Mouse (Mus musculus) intestine, postnatal 0 days (tissue): ENCODE measurements around the gene Taf13. TPM values are rescaled to one million over a fixed set of nuclear protein-coding genes. Genes with fewer than 3 reads are reported as not detected.

ENCODE experiments used
- ATAC-seq: fragments of 200-750 bp; cut with Nextera tagmentation; 2 replicates; pipeline ENCODE4 v1.8.0; 2017; ENCODE audit warnings: mild to moderate bottlenecking, moderate TSS enrichment, moderate library complexity
- H3K27ac ChIP-seq: fragments of 300-500 bp; sonication (generic); 2 replicates; pipeline ENCODE4 v1.5.1; 2014; ENCODE audit warnings: mild to moderate bottlenecking, low read depth, low read length, moderate library complexity
- H3K27me3 ChIP-seq: fragments of 300-500 bp; sonication (generic); replicated peaks from 2 replicates; pipeline ENCODE4 v1.6.1; 2014; ENCODE audit warnings: low read length, mixed read lengths; ENCODE audit not compliant: control insufficient read depth, insufficient read depth
- H3K36me3 ChIP-seq: fragments of 300-500 bp; sonication (generic); 2 replicates; pipeline ENCODE4 v1.6.1; 2014; ENCODE audit warnings: mild to moderate bottlenecking, moderate library complexity; ENCODE audit not compliant: control insufficient read depth, insufficient read depth
- H3K4me1 ChIP-seq: fragments of 300-500 bp; sonication (generic); replicated peaks from 2 replicates; pipeline ENCODE4 v1.6.1; 2014; ENCODE audit warnings: antibody characterized with exemption, low read length, mixed read lengths; ENCODE audit not compliant: control insufficient read depth, insufficient read depth
- H3K4me2 ChIP-seq: fragments of 300-500 bp; sonication (generic); replicated peaks from 2 replicates; pipeline ENCODE4 v1.6.1; 2014; ENCODE audit warnings: low read depth, mild to moderate bottlenecking, moderate library complexity
- H3K4me3 ChIP-seq: fragments of 300-500 bp; sonication (generic); 2 replicates; pipeline ENCODE4 v1.5.1; 2014; ENCODE audit warnings: low read depth, low read length
- H3K9ac ChIP-seq: fragments of 300-500 bp; sonication (generic); 2 replicates; pipeline ENCODE4 v1.6.1; 2014; ENCODE audit warnings: mild to moderate bottlenecking, low read depth, low read length
- H3K9me3 ChIP-seq: fragments of 300-500 bp; sonication (generic); 2 replicates; pipeline ENCODE4 v1.6.1; 2016; ENCODE audit warnings: mixed run types; ENCODE audit not compliant: control insufficient read depth
- CTCF ChIP-seq: sonication (generic); IDR thresholded peaks from 2 replicates; pipeline ENCODE4 v1.5.1; 2016; ENCODE audit warnings: low read depth, mild to moderate bottlenecking, control low read depth, antibody characterized with exemption, moderate library complexity
- WGBS: fragments of 180-500 bp; shearing (Covaris S2); extraction: QIAGEN DNeasy Blood & Tissue Kit; methylation state at CpG from one replicate; pipeline ENCODE4 v1.1.7; 2014; 5-methylcytosine and 5-hydroxymethylcytosine counted together
- polyA plus RNA-seq: library from polyadenylated mRNA; unstranded; fragments of >200 nt; fragmentation: Nextera tagmentation; extraction: Ambion mirVana; gene quantifications from 2 replicates; pipeline ENCODE4 v1.2.1, GENCODE M21; 2015

The Taf13 gene
- polyA plus RNA-seq = 29.9 and 30.4 TPM in 2 replicates

DNA sequence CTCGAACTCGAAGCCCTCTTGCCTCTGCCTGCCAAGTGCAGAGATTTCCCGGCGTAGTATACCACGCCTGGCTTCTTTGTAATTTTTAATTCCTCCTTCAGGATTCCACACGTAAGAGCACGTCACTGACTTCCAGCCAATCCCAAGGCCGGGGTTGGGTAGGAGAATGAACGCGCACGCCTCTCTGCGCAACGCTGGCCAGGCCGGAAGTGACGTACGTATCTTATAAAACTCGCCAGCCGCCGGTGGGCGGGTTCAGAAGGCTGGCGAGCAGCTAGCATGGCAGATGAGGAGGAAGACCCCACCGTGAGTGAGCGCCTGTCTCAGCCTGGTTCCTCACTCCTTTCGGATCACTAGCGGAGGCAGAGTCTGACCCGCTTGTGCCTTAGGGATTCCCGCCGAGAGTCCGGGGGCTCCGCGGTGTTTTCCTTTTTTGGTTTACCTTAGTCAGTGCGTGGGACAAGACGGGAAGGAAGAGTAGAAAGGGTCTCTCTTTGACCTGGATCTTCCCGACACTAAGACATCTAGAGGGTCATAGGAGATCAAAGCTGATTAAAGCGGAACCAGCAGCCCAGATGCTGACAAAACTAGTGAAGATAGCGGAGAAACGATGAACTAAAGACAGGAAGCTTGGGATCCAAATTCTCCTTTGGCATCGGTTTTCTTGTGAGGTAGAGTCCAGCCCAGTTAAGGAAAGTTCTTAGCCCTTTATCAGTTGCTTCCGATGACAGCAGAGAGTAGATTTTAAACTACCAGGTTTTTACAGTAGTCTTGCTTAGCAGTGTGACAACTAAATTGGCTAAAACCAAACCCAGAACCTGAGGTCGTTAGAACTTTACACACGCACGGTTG, at the start of gene Taf13:
Gene Taf13, plus strand, starts transcription at position 256 of the 852 bp plus-strand sequence.
- ATAC-seq = peak; percentile 99
- Histone ChIP-seq H3K4me1 (no peaks in the 10 kb centered on the region), H3K36me3 (no peaks in the 10 kb centered on the region), H3K9ac (peak within 1 kb of the TSS; percentile 65), H3K4me2 (peak within 1 kb of the TSS; percentile 75), H3K27me3 (no peaks in the 10 kb centered on the region), H3K4me3 (peak within 1 kb of the TSS; percentile 66), H3K9me3 (no peaks in the 10 kb centered on the region), H3K27ac (no peak within 1 kb of the TSS)
- under 1% methylated on average over 42 of the region's 42 CpGs for WGBS
- TF ChIP-seq CTCF = no peak

DNA sequence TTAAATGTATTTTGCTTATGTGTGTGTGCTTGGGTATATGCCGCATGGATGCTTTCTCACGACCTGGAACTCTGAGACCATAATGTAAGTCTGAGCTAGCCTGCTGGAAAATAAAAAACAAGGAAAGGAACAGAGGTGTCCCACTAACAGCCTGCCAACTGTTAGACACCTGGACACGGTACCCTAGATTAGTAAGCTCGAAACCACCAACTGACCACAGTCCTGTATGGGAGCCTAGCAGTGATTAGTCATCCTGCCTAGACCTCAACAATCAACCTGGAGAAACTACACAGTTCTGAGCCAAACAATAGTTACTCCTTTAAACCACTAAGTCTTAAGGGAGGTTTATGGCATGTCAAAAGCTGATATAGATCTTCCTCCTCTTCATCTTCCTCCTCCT, 48.1 kb upstream of the Taf13 start:
- no peak overlapping the region for H3K4me3 ChIP-seq
- no peak for ATAC-seq
- no peaks in the 10 kb centered on the region for H3K4me1 ChIP-seq
- TF ChIP-seq CTCF = no peak
- no peaks in the 10 kb centered on the region for H3K27me3 ChIP-seq
- no peak overlapping the region for H3K9ac ChIP-seq
- no peaks in the 10 kb centered on the region for H3K36me3 ChIP-seq
- H3K4me2 ChIP-seq = no peak overlapping the region
- H3K9me3 ChIP-seq = no peaks in the 10 kb centered on the region
- H3K27ac ChIP-seq = no peak overlapping the region
- 87% methylated on average over 4 of the region's 4 CpGs for WGBS

DNA sequence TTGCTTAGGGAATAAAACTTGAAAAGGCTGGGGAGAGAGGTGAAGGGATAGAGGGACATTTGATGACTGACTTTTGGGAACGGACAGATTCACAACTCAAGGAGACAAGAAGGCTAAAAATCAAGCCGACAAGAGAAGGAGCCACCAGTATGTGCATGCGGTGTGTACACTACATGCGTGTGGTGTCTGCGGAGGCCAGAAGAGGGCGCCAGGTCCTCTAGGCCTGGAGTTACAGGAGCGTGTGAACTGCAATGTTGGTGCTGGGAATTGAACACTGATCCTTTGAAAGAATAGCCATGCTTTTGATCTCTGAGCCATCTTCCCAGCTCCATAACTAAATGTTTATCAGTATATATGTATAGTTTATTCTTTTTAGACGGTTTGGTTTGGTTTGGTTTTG, 43.0 kb upstream of the Taf13 start:
- 0 out of 2 replicates have a peak, but pooled peaks cover 5% of the 10 kb centered on the region for H3K4me1 ChIP-seq
- H3K4me3 ChIP-seq = no peak overlapping the region
- no peaks in the 10 kb centered on the region for H3K36me3 ChIP-seq
- H3K4me2 ChIP-seq = no peak overlapping the region
- no peak for TF ChIP-seq CTCF
- no peaks in the 10 kb centered on the region for H3K9me3 ChIP-seq
- H3K9ac ChIP-seq = no peak overlapping the region
- H3K27me3 ChIP-seq = no peaks in the 10 kb centered on the region
- no peak for ATAC-seq
- H3K27ac ChIP-seq = no peak overlapping the region
- 92% methylated on average over 8 of the region's 8 CpGs for WGBS

DNA sequence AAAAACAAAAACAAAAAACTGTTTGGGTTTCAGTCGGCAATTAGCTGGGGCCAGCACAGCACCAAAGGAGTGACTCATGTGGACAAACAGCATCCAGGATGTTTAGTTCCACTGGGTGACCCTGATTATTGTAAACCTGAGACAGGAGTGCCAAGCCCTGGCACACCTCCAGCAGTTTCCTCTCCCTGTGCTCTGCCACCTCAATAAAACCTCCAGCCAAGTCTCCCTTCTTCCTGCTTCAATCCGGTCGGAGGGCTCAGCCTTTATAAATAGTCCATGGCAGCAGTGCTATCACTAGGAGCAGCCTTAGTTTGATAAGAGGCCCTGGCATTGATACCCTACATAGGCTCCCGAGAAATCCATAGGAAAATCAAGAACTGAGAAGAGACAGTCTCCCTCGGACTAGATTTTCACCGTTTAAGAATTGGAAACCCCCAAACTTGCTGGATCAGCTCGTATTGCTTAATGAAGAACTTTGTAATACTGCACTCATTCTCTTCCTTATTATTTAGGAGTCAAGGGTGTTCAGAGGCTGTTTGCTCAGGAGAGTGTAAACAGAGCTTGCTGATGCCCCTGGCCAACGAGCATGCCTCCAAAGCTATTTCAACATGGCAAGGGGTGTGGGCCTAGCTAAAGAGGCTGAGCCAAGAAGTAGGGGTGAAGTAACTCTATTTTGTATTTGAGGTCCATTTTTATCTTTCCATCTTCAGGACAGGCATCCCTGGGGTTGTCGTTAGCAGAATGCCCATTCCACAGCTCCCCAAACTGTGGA, 38.2 kb upstream of the Taf13 start:
- ATAC-seq = peak; percentile 83
- no peak overlapping the region for H3K4me3 ChIP-seq
- 35% methylated on average over 9 of the region's 9 CpGs for WGBS
- H3K9me3 ChIP-seq = no peaks in the 10 kb centered on the region
- H3K4me2 ChIP-seq = no peak overlapping the region
- peak overlapping the region; percentile 24; the same call in 1 of the 2 replicates for H3K27ac ChIP-seq
- H3K27me3 ChIP-seq = peaks cover 7% of the 10 kb centered on the region
- no peak for TF ChIP-seq CTCF
- H3K9ac ChIP-seq = no peak overlapping the region
- 0 out of 2 replicates have a peak, but pooled peaks cover 5% of the 10 kb centered on the region for H3K4me1 ChIP-seq
- H3K36me3 ChIP-seq = no peaks in the 10 kb centered on the region

DNA sequence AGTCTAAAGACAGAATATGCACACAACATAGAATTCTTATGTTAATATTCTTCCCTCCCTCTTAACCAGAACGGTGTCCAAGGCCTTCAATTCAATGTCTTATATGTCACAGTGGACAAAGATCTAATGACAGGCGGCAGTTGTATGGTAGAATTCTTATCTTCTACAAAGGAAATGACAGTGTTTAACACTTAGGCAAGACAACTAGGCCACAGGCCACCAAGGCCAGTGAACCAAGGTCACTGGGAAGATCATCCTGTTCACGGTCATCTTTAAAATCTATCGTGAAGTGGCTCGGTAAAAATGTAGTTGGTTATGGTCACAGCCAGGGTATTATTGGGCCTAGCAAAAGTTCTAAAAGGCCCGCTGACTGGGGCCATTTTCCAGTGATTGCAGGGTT, 37.5 kb upstream of the Taf13 start, which contains the start of gene 1700013F07Rik:
Gene 1700013F07Rik, plus strand, starts transcription at position 200 of the 400 bp plus-strand sequence.
- Histone ChIP-seq H3K27ac (peak within 1 kb of the TSS; percentile 24; the same call in 1 of the 2 replicates), H3K9me3 (no peaks in the 10 kb centered on the region), H3K27me3 (peaks cover 7% of the 10 kb centered on the region), H3K4me1 (0 out of 2 replicates have a peak, but pooled peaks cover 5% of the 10 kb centered on the region), H3K9ac (no peak within 1 kb of the TSS), H3K4me3 (no peak within 1 kb of the TSS), H3K36me3 (no peaks in the 10 kb centered on the region), H3K4me2 (no peak within 1 kb of the TSS)
- ATAC-seq = no peak
- no peak for TF ChIP-seq CTCF
- WGBS = 82% methylated on average over 6 of the region's 6 CpGs
